Mouse (Mus musculus): Measurements from ENCODE around the gene Terb1. TPM values are rescaled to one million over a fixed set of nuclear protein-coding genes. Genes with fewer than 3 reads are reported as not detected.

Gene Terb1
- polyA plus RNA-seq, 1 experiment, result 6.7 TPM

DNA sequence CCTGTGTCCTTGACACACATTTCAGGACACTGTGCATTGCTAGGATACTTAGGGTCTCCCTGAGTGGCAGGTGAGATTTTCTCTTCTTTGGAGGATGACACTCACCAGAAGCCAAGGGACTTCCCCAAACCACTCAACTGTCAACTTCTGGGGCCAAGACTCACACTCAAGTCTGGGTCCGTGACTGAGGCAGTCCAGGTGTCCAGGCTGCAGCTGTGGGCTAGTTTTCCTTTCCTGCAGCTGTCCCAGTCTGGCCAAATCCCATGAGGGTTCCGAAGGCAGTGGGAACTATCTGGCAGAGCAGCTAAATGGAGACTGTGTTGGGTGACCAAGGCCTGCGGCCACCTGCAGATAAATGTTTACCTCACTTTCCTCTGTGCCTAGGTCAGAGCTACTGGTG lies 97.7 kb downstream of the Terb1 start:
- Histone ChIP-seq H3K27me3 (ENCODE audit: control insufficient read depth, insufficient read depth, low read length) (no peaks in the 10 kb centered on the region), H3K4me3 (ENCODE audit: control insufficient read depth, low read depth, low read length) (no peak overlapping the region), H3K36me3 (ENCODE audit: control insufficient read depth, insufficient read depth, low read length) (no peaks in the 10 kb centered on the region), H3K4me1 (ENCODE audit: control insufficient read depth, insufficient read depth, low read length) (peaks cover 3% of the 10 kb centered on the region; the same call in 1 of the 2 replicates), H3K27ac (ENCODE audit: control insufficient read depth, insufficient read depth, low read depth, low read length) (no peak overlapping the region)
- TF ChIP-seq CTCF (IDR thresholded peaks at IDR 0.05; ENCODE audit: control insufficient read depth, insufficient read depth, insufficient replicate concordance, low read depth, low read length) (no peak), POLR2A (IDR thresholded peaks at IDR 0.05; ENCODE audit: control insufficient read depth, low read depth, low read length) (no peak)

DNA sequence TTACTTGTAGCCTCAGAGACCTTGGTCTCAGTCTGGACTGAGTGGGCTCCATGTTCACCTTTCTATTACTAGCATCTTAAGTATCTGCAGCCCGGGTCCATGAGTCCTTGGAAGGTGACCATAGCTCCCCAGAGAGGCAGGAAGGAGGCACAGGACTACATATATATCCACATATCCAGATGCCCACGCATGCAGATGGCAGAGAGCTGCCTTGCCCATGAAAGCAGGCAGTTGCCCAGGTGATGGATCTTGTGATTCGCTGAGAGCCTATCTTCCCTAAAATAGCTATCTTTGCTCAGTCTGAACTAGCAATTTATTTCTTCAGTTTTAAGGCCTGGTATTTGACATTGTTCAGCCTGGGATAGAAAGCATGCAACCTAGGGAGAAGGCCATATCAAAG lies 98.2 kb downstream of the Terb1 start:
- Histone ChIP-seq H3K27ac (ENCODE audit: control insufficient read depth, insufficient read depth, low read depth, low read length) (no peak overlapping the region), H3K27me3 (ENCODE audit: control insufficient read depth, insufficient read depth, low read length) (no peaks in the 10 kb centered on the region), H3K4me3 (ENCODE audit: control insufficient read depth, low read depth, low read length) (no peak overlapping the region), H3K4me1 (ENCODE audit: control insufficient read depth, insufficient read depth, low read length) (peaks cover 3% of the 10 kb centered on the region; the same call in 1 of the 2 replicates), H3K36me3 (ENCODE audit: control insufficient read depth, insufficient read depth, low read length) (no peaks in the 10 kb centered on the region)
- no peak for TF ChIP-seq POLR2A (IDR thresholded peaks at IDR 0.05; ENCODE audit: control insufficient read depth, low read depth, low read length)
- TF ChIP-seq CTCF (IDR thresholded peaks at IDR 0.05; ENCODE audit: control insufficient read depth, insufficient read depth, insufficient replicate concordance, low read depth, low read length), result no peak

- Histone ChIP-seq H3K4me3 (ENCODE audit: control insufficient read depth, low read depth, low read length) (no peak overlapping the region), H3K4me1 (ENCODE audit: control insufficient read depth, insufficient read depth, low read length) (peaks cover 3% of the 10 kb centered on the region; the same call in 1 of the 2 replicates), H3K27me3 (ENCODE audit: control insufficient read depth, insufficient read depth, low read length) (no peaks in the 10 kb centered on the region), H3K27ac (ENCODE audit: control insufficient read depth, insufficient read depth, low read depth, low read length) (no peak overlapping the region), H3K36me3 (ENCODE audit: control insufficient read depth, insufficient read depth, low read length) (no peaks in the 10 kb centered on the region)
- TF ChIP-seq CTCF (IDR thresholded peaks at IDR 0.05; ENCODE audit: control insufficient read depth, insufficient read depth, insufficient replicate concordance, low read depth, low read length) (no peak), POLR2A (IDR thresholded peaks at IDR 0.05; ENCODE audit: control insufficient read depth, low read depth, low read length) (no peak)
Measured at GRCm38 (mm10) chr8:104410628-104411273, 99.0 kb downstream of the Terb1 start.

DNA sequence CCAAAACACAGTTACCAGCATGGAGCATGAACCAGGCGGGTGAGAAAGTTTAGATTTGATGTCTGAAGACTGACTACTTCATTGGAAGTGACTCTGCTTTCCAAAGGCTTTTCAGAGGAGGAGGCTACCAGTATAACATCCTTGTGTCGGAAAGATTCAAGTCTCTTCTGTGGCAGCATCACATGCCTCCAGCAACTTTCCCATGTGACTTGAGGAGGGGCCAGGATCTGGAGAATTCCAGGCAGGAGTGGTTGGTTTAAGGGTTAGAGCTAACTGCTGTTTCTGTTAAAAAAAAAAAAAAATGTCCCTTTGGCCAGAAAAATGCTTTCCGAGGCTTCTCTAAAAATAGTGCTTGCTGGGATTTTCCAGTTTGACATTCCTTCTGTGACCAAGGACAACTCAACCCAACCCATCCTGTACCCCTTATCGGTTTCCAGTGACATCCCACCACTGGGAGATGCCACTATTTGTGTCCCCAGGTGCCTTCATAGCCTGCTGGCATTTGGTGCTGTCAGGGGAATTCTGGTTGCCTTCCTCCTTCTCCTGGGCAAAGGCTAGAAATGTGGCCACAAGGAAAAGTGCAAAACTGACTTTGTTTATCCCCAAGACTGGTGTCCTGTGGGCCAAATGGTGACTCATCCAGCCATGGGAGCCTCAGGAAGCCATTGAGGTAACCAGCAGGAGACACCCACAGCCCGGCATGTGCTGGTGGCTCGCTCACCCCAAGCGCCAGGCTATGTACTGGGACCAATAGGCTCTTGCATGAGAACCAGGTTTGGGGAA lies 101.2 kb downstream of the Terb1 start:
- Histone ChIP-seq H3K27me3 (ENCODE audit: control insufficient read depth, insufficient read depth, low read length) (no peaks in the 10 kb centered on the region), H3K4me3 (ENCODE audit: control insufficient read depth, low read depth, low read length) (no peak overlapping the region), H3K4me1 (ENCODE audit: control insufficient read depth, insufficient read depth, low read length) (peaks cover 3% of the 10 kb centered on the region; the same call in 1 of the 2 replicates), H3K27ac (ENCODE audit: control insufficient read depth, insufficient read depth, low read depth, low read length) (no peak overlapping the region), H3K36me3 (ENCODE audit: control insufficient read depth, insufficient read depth, low read length) (no peaks in the 10 kb centered on the region)
- TF ChIP-seq POLR2A (IDR thresholded peaks at IDR 0.05; ENCODE audit: control insufficient read depth, low read depth, low read length) (no peak), CTCF (IDR thresholded peaks at IDR 0.05; ENCODE audit: control insufficient read depth, insufficient read depth, insufficient replicate concordance, low read depth, low read length) (no peak)

DNA sequence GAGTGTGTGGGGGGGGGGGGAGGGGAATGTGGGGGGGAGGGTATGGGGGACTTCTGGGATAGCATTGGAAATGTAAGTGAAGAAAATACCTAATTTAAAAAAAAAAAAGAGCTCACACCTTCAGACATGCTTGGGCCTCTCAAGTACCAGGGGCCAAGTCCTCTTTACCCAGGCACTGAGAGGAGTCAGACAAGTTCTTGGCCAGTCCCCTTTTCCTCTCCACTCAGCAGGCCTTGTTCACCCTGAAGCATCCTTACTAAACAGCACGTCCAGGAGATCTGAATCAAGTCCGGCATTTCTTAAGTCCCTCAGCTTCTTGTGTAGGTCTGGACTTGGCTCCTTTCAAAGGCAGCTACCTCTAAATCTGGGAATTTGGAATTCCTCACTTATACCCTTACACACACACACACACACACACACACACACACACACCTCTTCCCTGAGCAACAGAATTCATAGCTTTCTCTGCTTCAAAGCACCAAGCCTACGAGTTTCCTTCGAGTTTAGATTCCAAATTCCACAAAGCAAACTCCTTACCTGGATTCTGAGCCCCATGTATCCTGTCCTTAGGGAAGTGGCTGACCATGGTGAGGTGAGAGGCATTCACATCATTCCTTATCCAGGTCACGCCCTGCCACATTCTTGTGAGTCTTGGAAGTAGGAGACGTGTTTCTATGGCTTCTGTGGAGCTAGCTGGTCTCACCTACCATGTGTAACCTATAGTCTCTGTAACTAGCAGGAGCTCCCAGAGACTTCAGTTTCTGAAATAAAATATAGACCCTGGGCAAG lies 103.2 kb downstream of the Terb1 start:
- Histone ChIP-seq H3K36me3 (ENCODE audit: control insufficient read depth, insufficient read depth, low read length) (no peaks in the 10 kb centered on the region), H3K27ac (ENCODE audit: control insufficient read depth, insufficient read depth, low read depth, low read length) (no peak overlapping the region), H3K4me3 (ENCODE audit: control insufficient read depth, low read depth, low read length) (no peak overlapping the region), H3K4me1 (ENCODE audit: control insufficient read depth, insufficient read depth, low read length) (peaks cover 3% of the 10 kb centered on the region; the same call in 1 of the 2 replicates), H3K27me3 (ENCODE audit: control insufficient read depth, insufficient read depth, low read length) (no peaks in the 10 kb centered on the region)
- TF ChIP-seq POLR2A (IDR thresholded peaks at IDR 0.05; ENCODE audit: control insufficient read depth, low read depth, low read length), result no peak
- no peak for TF ChIP-seq CTCF (IDR thresholded peaks at IDR 0.05; ENCODE audit: control insufficient read depth, insufficient read depth, insufficient replicate concordance, low read depth, low read length)

DNA sequence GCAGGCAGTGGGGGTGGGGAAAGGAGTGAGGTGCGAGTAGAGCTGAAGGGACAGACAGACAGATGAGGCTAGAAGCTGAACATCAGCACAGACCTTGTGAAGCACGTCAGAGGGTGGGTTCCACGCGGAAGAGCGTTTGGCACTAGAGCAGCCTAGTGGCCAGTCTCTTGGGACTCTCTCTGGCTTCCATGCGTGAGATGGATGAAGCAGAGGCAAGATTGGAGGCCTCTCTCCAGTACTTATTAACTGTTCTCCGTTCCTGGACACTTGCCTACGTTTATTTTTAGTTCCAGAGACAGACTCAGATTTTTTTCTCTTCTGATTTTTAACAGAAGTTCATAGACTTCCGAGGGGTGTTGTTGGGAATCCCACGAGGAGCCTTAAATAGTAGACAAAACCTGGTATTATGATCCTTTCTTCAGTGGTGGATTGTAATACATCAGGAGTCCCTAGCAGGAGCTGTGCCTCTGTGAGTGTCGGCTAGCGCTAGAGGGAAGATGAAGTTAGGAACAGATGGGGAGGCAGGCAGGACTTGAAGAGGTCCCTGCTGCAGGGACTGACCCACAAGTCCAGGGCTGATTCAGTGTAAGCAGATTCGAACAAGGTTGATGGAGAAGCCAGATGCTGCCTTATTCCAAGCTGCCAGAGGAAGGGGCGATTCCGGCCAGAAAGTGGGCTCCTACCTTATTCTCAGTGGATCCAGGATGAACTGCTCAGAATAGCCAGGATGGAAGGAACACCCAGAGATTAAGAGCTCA lies 104.1 kb downstream of the Terb1 start:
- Histone ChIP-seq H3K27ac (ENCODE audit: control insufficient read depth, insufficient read depth, low read depth, low read length) (no peak overlapping the region), H3K4me3 (ENCODE audit: control insufficient read depth, low read depth, low read length) (no peak overlapping the region), H3K27me3 (ENCODE audit: control insufficient read depth, insufficient read depth, low read length) (no peaks in the 10 kb centered on the region), H3K36me3 (ENCODE audit: control insufficient read depth, insufficient read depth, low read length) (no peaks in the 10 kb centered on the region), H3K4me1 (ENCODE audit: control insufficient read depth, insufficient read depth, low read length) (peaks cover 3% of the 10 kb centered on the region; the same call in 1 of the 2 replicates)
- no peak for TF ChIP-seq POLR2A (IDR thresholded peaks at IDR 0.05; ENCODE audit: control insufficient read depth, low read depth, low read length)
- TF ChIP-seq CTCF (IDR thresholded peaks at IDR 0.05; ENCODE audit: control insufficient read depth, insufficient read depth, insufficient replicate concordance, low read depth, low read length), result no peak
